ENCODE assay signal across 20 mouse cellular contexts in the genomic region with DNA sequence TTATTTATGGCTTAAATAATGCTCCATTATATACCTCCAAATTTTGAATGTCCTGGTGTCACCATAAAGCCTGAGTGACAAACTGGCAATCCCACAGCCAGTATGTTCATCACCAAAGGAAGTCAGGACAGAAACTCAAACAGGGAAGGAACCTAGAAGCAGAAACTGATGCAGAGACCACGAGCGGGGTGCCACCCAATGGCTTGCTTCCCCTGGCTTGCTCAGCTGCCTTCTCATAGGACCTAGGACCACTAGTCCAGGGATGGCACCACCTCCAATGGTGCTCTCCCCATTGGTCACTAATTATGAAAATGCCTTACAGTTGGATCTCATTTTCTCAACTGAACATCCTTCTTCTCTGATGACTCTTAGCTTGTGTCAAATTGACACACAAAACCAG.
"Had no signal": no experiment of that assay in that cellular context is flagged by ENCODE, and none has a peak within 500 bp of the region (broad histone marks: within the 10 kb centered on the region; RNA-seq: fewer than 3 reads in every experiment).

No protein-coding gene starts in this region.

- H3K4me2 ChIP-seq: lung, embryonic 14.5 days; midbrain, embryonic 12.5 days; neural tube, embryonic 13.5 days; neural tube, embryonic 15.5 days; stomach, embryonic 15.5 days had no signal

- H3K9ac ChIP-seq: liver, embryonic 14.5 days; lung, embryonic 14.5 days; midbrain, embryonic 12.5 days; neural tube, embryonic 13.5 days; neural tube, embryonic 15.5 days; stomach, embryonic 15.5 days had no signal

- ATAC-seq: midbrain, embryonic 16.5 days had no signal

- H3K4me1 ChIP-seq: midbrain, embryonic 12.5 days; neural tube, embryonic 13.5 days; neural tube, embryonic 15.5 days; stomach, embryonic 15.5 days had no signal

- H3K4me3 ChIP-seq: megakaryocyte, embryonic 14.5 days; midbrain, embryonic 12.5 days; myocyte; neural tube, embryonic 13.5 days; neural tube, embryonic 15.5 days; stomach, embryonic 15.5 days had no signal

- H3K27me3 ChIP-seq: midbrain, embryonic 12.5 days; neural tube, embryonic 13.5 days; neural tube, embryonic 15.5 days; stomach, embryonic 15.5 days had no signal

- DNase-seq: lung, adult 18-20 months; lung, embryonic 14.5 days; lung, postnatal 10 days; midbrain, embryonic 14.5 days; retina, postnatal 1 day; right cerebral cortex, adult 18-20 months; right cerebral cortex, postnatal 14 days; thymus, adult 2 months; thymus, postnatal 25 days; thymus, postnatal 4 days had no signal

- H3K27ac ChIP-seq: liver, embryonic 14.5 days; macrophage; midbrain, embryonic 12.5 days; neural tube, embryonic 13.5 days; neural tube, embryonic 15.5 days; stomach, embryonic 15.5 days; stomach, postnatal 0 days had no signal

- H3K9me3 ChIP-seq: megakaryocyte, embryonic 14.5 days; midbrain, embryonic 12.5 days; neural tube, embryonic 13.5 days; neural tube, embryonic 15.5 days; stomach, embryonic 15.5 days had no signal
